Mouse (Mus musculus) limb, embryonic 11.5 days (tissue): ENCODE measurements at regions not wholly inside any gene's neighbourhood (a gene's known extent, or its start where the extent isn't known, plus 50 kb on each side); places are given as distances from the start of the nearest gene placed in this dataset.

ENCODE experiments used
- ATAC-seq: fragments of 200-750 bp; cut with Nextera tagmentation; 2 replicates; pipeline ENCODE4 v1.8.0; 2017; ENCODE audit warnings: low read depth; ENCODE audit not compliant: insufficient number of reproducible peaks, low FRiP score, low TSS enrichment
- DNase-seq: peaks from one replicate; pipeline ENCODE4 v3.0.0-alpha.2; 2015; ENCODE audit warnings: low spot score
- H3K27ac ChIP-seq: fragments of 300-500 bp; sonication (generic); replicated peaks from 2 replicates; pipeline ENCODE4 v1.5.1; 2014; ENCODE audit warnings: low read depth, mild to moderate bottlenecking, low read length
- H3K27me3 ChIP-seq: fragments of 300-500 bp; sonication (generic); 2 replicates; pipeline ENCODE4 v1.6.1; 2014; ENCODE audit warnings: mild to moderate bottlenecking, low read length, mixed read lengths; ENCODE audit not compliant: control insufficient read depth, insufficient read depth
- H3K36me3 ChIP-seq: fragments of 300-500 bp; sonication (generic); 2 replicates; pipeline ENCODE4 v1.6.1; 2014; ENCODE audit warnings: mild to moderate bottlenecking, low read length, moderate library complexity, mixed read lengths; ENCODE audit not compliant: control insufficient read depth, insufficient read depth
- H3K4me1 ChIP-seq: fragments of 300-500 bp; sonication (generic); 2 replicates; pipeline ENCODE4 v1.6.1; 2014; ENCODE audit warnings: low read length, mixed read lengths; ENCODE audit not compliant: control insufficient read depth, insufficient read depth
- H3K4me2 ChIP-seq: fragments of 300-500 bp; sonication (generic); 2 replicates; pipeline ENCODE4 v1.6.1; 2014; ENCODE audit warnings: low read depth, mild to moderate bottlenecking, moderate library complexity; ENCODE audit not compliant: severe bottlenecking
- H3K4me3 ChIP-seq: fragments of 300-500 bp; sonication (generic); 2 replicates; pipeline ENCODE4 v1.5.1; 2014; ENCODE audit warnings: low read depth, low read length
- H3K9ac ChIP-seq: fragments of 300-500 bp; sonication (generic); 2 replicates; pipeline ENCODE4 v1.6.1; 2014; ENCODE audit warnings: mild to moderate bottlenecking, low read length
- H3K9me3 ChIP-seq: fragments of 300-500 bp; sonication (generic); 2 replicates; pipeline ENCODE4 v1.6.1; 2016; ENCODE audit warnings: low read length; ENCODE audit not compliant: control insufficient read depth
- WGBS: fragments of 180-500 bp; shearing (Covaris S2); extraction: QIAGEN DNeasy Blood & Tissue Kit; methylation state at CpG from one replicate; pipeline ENCODE4 v1.1.7; 2014; 5-methylcytosine and 5-hydroxymethylcytosine counted together

DNA sequence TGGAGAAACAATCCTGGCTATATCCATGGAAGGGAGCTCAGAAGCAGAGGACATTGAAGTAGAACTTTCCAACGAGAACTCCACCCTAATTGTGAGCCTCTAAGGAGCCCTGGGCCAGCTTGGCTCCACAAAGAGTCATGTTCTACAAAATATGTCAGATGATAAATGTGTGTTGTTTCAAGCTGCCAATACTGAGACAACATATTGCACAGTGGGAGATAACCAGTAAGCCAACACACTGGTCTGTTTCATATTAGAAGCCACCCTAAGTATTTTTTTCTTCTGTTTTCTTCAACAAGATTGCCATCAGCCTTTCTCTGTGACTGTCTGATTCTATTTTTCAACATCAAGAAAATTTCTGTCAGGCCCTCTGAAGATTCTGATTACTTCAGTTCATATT lies 289.5 kb upstream of the Pitrm1 start:
- Histone ChIP-seq H3K9me3 (no peaks in the 10 kb centered on the region), H3K27me3 (no peaks in the 10 kb centered on the region), H3K36me3 (no peaks in the 10 kb centered on the region), H3K4me1 (no peaks in the 10 kb centered on the region), H3K4me2 (no peak overlapping the region), H3K27ac (no peak overlapping the region), H3K9ac (no peak overlapping the region), H3K4me3 (no peak overlapping the region)
- DNase-seq = no peak
- WGBS = 76% methylated on average over 1 of the region's 1 CpGs
- no peak for ATAC-seq

DNA sequence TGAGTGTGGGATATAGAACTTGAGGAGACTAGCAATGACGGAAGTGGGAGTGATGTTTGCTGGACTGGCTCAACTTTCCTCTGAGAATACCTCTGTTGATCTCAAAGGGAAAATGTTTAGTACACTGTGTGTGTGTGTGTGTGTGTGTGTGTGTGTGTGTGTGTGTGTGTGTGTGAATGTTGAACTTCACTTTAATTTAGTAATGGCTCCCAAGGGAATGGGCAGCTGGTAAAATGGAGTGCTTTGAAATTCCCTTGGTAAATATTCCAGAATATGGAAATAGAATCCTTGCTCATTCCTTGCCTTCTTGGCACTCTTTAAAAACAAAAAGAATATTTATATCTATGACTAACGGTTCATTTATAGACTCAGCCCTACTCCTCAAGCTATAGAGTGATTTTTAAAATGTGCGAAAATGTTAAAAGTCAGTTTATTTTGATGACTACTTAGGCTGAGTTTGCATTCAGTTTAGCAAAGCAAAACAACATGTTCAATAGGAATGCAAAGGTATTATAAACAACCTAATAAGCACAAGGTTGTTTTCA lies 287.6 kb upstream of the Pitrm1 start:
- WGBS = 84% methylated on average over 3 of the region's 3 CpGs
- no peak overlapping the region for H3K4me3 ChIP-seq
- no peaks in the 10 kb centered on the region for H3K36me3 ChIP-seq
- no peak overlapping the region for H3K27ac ChIP-seq
- no peaks in the 10 kb centered on the region for H3K9me3 ChIP-seq
- H3K27me3 ChIP-seq = no peaks in the 10 kb centered on the region
- no peak overlapping the region for H3K9ac ChIP-seq
- DNase-seq (no peak), ATAC-seq (no peak)
- H3K4me1 ChIP-seq = no peaks in the 10 kb centered on the region
- no peak overlapping the region for H3K4me2 ChIP-seq

DNA sequence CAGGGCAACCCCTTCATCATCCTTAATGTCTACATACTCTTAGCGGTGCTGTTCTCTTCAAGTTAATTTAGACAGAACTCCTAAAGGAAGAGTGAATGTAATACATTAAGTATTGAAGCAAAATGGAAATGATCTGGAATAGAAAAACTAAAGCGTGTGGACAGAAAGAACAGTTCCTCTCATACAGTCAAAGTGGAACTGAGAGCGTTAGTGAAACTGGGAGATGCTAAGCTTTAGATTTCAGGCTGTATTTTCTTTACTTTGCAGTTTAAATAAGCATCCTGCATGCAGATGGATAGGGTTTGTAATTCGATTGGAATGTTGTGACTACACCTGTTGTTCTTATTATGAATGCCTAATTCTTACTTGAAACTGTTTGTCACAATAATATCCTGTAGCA lies 286.5 kb upstream of the Pitrm1 start:
- ATAC-seq (no peak), DNase-seq (no peak)
- no peaks in the 10 kb centered on the region for H3K36me3 ChIP-seq
- H3K4me3 ChIP-seq = no peak overlapping the region
- no peaks in the 10 kb centered on the region for H3K9me3 ChIP-seq
- 86% methylated on average over 4 of the region's 4 CpGs for WGBS
- H3K27ac ChIP-seq = no peak overlapping the region
- no peak overlapping the region for H3K9ac ChIP-seq
- no peak overlapping the region for H3K4me2 ChIP-seq
- no peaks in the 10 kb centered on the region for H3K27me3 ChIP-seq
- no peaks in the 10 kb centered on the region for H3K4me1 ChIP-seq

DNA sequence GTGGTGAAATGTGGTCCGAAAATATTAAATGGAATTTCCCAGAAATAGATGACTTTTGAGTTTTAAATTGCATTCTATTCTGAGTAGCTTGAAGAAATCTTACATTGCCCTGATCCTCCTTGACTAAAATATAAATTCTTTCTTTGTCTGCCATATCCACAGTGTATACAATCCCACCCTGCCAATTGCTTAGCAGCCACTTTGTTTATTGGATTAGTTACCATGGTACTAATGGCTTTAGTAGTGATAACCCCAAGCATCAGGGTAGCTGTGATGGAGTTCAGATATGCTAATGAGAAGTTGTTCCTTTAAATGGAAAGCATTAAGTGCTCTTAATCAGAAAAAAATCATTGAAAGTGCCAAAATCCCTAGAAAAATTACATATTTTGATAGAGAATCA lies 277.4 kb upstream of the Pitrm1 start:
- no peak overlapping the region for H3K9ac ChIP-seq
- no peak for ATAC-seq
- no peak overlapping the region for H3K4me2 ChIP-seq
- no peak for DNase-seq
- no peak overlapping the region for H3K27ac ChIP-seq
- H3K27me3 ChIP-seq = no peaks in the 10 kb centered on the region
- H3K4me3 ChIP-seq = no peak overlapping the region
- 88% methylated on average over 1 of the region's 1 CpGs for WGBS
- no peaks in the 10 kb centered on the region for H3K4me1 ChIP-seq
- H3K36me3 ChIP-seq = no peaks in the 10 kb centered on the region
- H3K9me3 ChIP-seq = no peaks in the 10 kb centered on the region

DNA sequence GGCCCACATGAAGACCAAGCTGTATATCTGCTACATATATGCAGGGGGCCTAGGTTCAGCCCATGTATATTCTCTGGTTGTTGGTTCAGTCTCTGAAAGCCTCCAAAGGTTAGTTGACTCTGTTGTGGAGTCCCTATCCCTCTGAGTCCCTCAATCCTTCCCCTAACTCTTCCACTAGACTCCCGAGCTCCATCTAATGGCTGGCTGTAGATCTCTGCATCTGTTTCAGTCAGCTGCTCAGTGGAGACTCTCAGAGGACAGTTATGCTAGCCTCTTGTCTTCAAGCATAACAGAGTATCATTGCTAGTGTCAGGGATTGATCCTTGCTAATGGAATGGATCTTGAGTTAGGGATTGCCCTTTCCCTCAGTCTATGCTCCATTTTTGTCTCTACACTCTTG lies 275.0 kb upstream of the Pitrm1 start:
- no peak for DNase-seq
- Histone ChIP-seq H3K36me3 (no peaks in the 10 kb centered on the region), H3K4me3 (no peak overlapping the region), H3K4me2 (no peak overlapping the region), H3K4me1 (no peaks in the 10 kb centered on the region), H3K9ac (no peak overlapping the region), H3K27me3 (no peaks in the 10 kb centered on the region), H3K9me3 (no peaks in the 10 kb centered on the region), H3K27ac (no peak overlapping the region)
- WGBS = 73% methylated on average over 1 of the region's 1 CpGs
- no peak for ATAC-seq

DNA sequence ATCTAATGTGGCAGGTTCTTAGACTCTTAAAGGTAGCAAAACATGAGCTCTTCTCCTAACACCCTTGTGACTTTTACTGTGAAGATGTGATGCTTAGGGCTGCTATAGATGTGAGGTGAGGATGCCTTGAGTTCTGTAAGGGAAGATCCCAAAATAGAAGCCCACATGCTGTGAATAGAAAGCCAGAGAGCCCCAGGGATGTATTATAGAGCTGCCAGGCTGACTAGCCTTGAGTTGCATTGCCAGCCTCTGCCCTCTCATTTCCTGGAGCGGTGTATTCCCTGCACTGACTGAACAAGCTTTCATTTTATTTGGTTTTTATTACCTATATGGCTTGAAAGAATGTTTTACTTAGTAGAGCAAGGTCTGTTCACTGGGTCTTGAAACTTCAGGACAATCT lies 267.9 kb upstream of the Pitrm1 start:
- ATAC-seq = no peak
- 88% methylated on average over 1 of the region's 1 CpGs for WGBS

DNA sequence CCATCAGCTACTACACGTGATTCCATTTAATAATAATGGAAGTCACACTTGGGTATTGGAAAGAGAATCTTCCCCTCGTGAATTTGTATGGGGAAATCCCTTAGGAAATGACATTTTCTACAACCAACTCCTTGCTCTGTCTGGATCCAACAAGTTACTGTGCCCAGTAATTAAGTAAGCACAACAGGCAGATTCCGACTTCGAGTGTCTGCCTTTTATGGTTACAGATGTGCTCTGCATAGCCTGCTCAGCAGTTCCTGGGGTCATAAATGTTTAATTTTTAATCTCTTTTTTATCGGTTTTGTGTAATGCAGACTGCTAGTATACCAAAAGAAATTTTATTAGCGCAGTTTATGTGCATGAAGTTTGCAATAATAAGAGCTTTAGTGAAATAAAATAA lies 259.8 kb upstream of the Pitrm1 start:
- no peak for ATAC-seq
- no peaks in the 10 kb centered on the region for H3K27me3 ChIP-seq
- WGBS = 73% methylated on average over 6 of the region's 6 CpGs

More for the DNA sequence above, 267.9 kb upstream of the Pitrm1 start:
- Histone ChIP-seq H3K9me3 (no peaks in the 10 kb centered on the region), H3K4me2 (no peak overlapping the region), H3K9ac (no peak overlapping the region), H3K27ac (no peak overlapping the region), H3K4me1 (no peaks in the 10 kb centered on the region), H3K4me3 (no peak overlapping the region), H3K36me3 (no peaks in the 10 kb centered on the region), H3K27me3 (no peaks in the 10 kb centered on the region)
- DNase-seq = no peak

DNA sequence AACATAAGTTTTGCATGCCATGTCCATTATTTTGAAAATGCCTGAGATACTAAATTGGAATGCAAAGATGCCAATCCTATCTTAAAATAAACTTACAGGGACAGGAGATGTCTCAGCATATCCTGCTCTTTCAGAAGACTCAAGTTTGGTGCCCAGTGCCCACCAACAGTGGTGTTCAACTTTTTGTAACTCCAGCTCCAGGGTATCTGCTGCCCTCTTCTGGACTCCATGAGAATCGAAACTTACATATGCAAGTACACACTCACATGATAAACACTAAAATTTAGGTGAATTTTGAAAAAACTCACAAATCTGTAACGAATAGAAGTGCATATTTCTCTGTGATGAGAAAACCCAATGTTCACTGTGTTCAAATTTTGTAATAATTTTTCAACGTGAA lies 255.9 kb upstream of the Pitrm1 start:
- H3K4me3 ChIP-seq = no peak overlapping the region
- no peak overlapping the region for H3K9ac ChIP-seq
- DNase-seq = no peak
- WGBS = 53% methylated on average over 3 of the region's 3 CpGs
- no peak for ATAC-seq
- H3K27me3 ChIP-seq = no peaks in the 10 kb centered on the region
- no peak overlapping the region for H3K27ac ChIP-seq
- no peak overlapping the region for H3K4me2 ChIP-seq
- H3K36me3 ChIP-seq = no peaks in the 10 kb centered on the region
- no peaks in the 10 kb centered on the region for H3K9me3 ChIP-seq
- no peaks in the 10 kb centered on the region for H3K4me1 ChIP-seq

More for the DNA sequence above, 259.8 kb upstream of the Pitrm1 start:
- H3K27ac ChIP-seq = no peak overlapping the region
- H3K4me2 ChIP-seq = no peak overlapping the region
- DNase-seq = no peak
- H3K9ac ChIP-seq = no peak overlapping the region
- H3K36me3 ChIP-seq = no peaks in the 10 kb centered on the region
- H3K4me1 ChIP-seq = no peaks in the 10 kb centered on the region
- H3K9me3 ChIP-seq = no peaks in the 10 kb centered on the region
- no peak overlapping the region for H3K4me3 ChIP-seq

DNA sequence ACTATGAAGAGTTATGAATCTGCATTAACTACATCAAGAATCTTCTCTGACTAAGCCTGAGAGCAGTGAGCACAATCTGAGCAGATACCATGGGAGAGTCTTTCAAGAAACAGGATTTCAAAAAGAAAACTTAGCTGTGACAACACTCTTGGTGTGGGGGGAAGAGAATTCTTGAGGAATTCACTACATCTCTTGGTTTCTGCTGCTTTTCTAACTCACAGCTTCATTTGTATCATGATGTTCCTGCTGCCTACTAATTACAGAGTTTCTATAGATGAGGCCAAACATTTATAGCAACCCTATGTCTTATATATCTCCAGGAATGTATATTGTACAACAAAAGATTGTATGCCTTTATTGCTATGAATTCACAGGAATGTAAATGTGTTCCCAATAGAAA lies 242.2 kb upstream of the Pitrm1 start:
- ATAC-seq (no peak), DNase-seq (no peak)
- Histone ChIP-seq H3K4me1 (peaks cover 3% of the 10 kb centered on the region; the same call in 1 of the 2 replicates), H3K27me3 (no peaks in the 10 kb centered on the region), H3K27ac (no peak overlapping the region), H3K36me3 (no peaks in the 10 kb centered on the region), H3K4me2 (no peak overlapping the region), H3K4me3 (no peak overlapping the region), H3K9ac (no peak overlapping the region), H3K9me3 (no peaks in the 10 kb centered on the region)
